Mouse (Mus musculus): ENCODE results near the gene Tppp2. TPM values are rescaled to one million over a fixed set of nuclear protein-coding genes. Genes with fewer than 3 reads are reported as not detected.

Tppp2 gene
- not detected for polyA plus RNA-seq (2017; shearing (Covaris generic))

DNA sequence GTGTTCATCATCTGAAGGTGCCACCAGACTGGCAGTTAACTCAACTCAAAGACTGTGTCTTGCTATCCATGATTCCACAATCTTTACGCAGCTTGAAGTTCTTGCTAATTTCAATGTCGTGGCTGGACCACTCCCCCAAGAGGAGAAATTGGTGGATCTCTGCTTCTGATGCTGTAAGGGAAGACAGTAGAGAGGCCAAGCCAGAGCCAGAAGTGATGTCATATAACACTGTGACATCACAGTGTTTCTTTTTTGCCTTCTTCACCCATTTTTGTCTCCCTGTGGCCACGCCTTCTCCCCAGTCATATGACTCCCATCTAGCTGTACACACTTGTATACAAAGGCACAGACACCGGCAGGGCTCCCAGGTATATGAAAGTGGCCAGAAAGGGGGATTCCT, at the start of gene Tppp2:
Gene Tppp2, plus strand, starts transcription at position 301 of the 400 bp plus-strand sequence.

DNA sequence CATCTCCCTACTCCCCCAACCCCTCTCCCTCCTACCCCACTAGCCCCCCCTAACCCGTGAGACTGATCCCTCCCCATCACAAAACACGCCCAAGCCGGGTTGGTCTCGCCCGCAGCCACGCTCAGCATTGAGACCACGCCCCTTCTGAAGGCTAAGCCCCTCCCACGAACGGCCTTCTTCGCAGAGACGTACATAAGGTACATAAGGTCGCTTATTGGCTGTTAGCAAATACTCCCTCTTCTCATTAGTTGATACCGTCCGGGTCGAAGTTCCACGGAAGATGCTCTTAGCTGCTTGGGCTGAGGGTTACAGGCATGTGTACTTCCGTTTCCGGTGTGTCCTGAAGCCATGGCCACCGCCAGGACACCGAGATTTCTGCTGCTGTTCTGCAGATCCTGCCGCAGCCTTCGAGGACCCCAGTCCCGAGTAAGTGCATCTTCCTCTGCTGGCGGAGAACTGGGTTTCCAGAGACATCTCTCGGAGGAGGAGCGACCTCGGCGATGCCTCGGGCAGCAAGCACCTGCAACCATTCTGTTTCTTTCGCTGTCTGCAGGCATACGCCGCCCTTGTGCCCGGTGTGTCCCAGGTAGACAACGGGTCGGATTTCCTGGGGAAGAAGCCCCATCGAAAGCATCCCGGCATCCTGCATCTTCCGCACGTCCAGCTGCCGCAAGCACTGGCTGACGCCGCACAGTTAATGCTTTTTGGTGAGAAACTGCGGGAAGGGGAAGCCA, 33.5 kb upstream of the Tppp2 start, which contains the start of gene Mettl17:
Gene Mettl17, plus strand, starts transcription at position 245 of the 734 bp plus-strand sequence.

DNA sequence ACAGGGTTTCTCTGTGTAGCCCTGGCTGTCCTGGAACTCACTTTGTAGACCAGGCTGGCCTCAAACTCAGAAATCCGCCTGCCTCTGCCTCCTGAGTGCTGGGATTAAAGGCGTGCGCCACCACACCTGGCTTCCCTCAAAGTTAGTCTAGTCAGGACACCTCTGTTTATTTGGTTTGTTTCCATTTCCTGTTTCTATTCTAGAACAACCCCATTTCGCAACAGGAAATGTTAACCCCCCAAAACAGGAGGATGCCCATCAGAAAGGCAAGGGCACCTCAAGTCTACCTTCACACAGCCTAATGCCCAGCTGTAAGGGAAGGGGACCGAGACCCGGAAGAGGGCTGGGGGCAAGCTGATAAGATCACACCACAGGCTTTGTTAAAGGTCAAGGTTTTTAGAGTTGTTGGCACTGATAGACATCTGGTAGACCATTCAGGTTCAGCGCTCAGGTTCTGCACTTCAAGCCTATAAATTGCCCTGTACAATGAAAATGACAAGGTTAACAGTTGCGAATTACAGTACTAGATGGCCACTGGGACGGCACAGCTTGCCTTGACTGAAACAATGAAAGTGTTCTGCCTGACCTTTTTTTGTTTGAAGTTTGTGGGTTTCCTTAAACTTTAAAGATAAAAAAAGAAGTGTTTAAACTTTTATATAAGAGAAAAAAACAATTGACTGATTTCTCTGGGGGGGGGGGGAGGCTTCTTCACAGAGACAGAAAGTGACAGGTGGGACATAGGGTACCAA, 25.9 kb upstream of the Tppp2 start, which contains the start of gene Slc39a2:
Gene Slc39a2, plus strand, starts transcription at position 699 of the 749 bp plus-strand sequence.

DNA sequence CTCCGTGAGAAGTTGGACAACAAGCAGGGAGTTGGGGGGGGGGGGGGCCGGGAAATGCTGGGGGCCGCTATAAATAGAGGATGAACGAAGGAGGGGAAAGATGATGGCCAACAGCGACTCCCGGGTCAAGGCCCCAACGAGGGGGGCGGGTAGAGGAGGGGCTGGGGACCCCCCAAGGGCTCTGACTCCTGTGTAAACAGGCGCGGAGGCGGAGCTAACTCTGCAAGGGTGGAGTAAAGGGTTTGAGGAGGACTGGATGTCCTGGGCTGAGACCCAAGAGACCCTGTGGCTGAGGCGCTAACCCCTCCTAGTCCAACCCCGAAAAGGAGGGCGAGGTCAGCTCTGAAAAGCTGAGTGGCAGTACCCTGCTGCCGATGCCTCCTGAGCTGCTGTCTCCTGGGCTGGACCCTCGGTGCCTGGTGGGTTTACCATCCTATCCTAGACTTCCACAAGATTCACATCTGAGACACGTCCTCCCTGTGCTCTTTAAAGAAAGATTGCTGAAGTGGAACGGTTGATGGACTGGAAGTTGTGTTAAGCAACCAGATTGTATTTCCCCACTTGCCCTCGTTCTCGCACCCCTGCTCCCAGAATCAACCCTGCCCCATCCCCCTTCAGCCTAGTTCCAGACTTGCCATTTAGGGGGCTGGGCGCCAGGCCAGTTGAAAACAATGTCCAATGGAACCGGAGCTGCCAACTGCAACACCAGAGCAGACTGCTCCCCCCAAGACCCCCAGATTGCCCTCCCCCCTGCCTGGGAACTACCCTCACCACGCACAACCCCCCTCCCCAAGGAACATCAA, 4.1 kb upstream of the Tppp2 start, which contains the start of gene Ndrg2:
Gene Ndrg2, minus strand, starts transcription at position 199 of the 803 bp plus-strand sequence.

DNA sequence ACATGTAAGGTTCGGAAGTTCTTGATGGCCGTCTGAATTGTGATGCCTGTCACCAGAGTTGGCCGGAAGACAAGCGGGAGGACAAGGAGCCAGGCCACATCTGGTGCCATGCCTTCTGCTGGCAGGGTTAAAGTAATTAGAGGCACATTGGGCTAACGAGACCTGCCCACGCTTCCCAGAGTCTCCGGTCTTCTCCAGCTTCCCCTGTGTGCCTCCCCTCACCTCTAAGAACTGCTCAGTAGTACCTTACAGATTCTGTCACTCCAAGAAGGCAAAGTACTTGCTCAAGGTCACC, 4.3 kb downstream of the Tppp2 start, which contains the start of gene Rnase13:
Gene Rnase13, minus strand, starts transcription at position 203 of the 295 bp plus-strand sequence.

Other genes with a start within 250 kb of the Tppp2 start
- gene Gm17079, start 223.0 kb upstream of the Tppp2 start, polyA plus RNA-seq (2017; shearing (Covaris generic)): not detected
- gene Gm5800, start 201.2 kb upstream of the Tppp2 start, polyA plus RNA-seq (2017; shearing (Covaris generic)): not detected
- gene Ang4, start 144.8 kb upstream of the Tppp2 start, polyA plus RNA-seq (2017; shearing (Covaris generic)): not detected
- not detected for gene AY358078, start 118.4 kb upstream of the Tppp2 start, polyA plus RNA-seq (2017; shearing (Covaris generic))
- gene Ear6, start 64.7 kb upstream of the Tppp2 start, polyA plus RNA-seq (2017; shearing (Covaris generic)): not detected
- 110 TPM for gene Mettl17, start 33.6 kb upstream of the Tppp2 start, polyA plus RNA-seq (2017; shearing (Covaris generic))
- gene Slc39a2, start 25.5 kb upstream of the Tppp2 start, polyA plus RNA-seq (2017; shearing (Covaris generic)): 0.46 TPM
- 47.0 TPM for gene Ndrg2, start 4.3 kb upstream of the Tppp2 start, polyA plus RNA-seq (2017; shearing (Covaris generic))
- gene Rnase13, start 4.3 kb downstream of the Tppp2 start, polyA plus RNA-seq (2017; shearing (Covaris generic)): not detected
- 1.3 TPM for gene Arhgef40, start 66.3 kb downstream of the Tppp2 start, polyA plus RNA-seq (2017; shearing (Covaris generic))
- gene Tmem253, start 97.2 kb downstream of the Tppp2 start, polyA plus RNA-seq (2017; shearing (Covaris generic)): not detected
- 11.7 TPM for gene Zfp219, start 102.3 kb downstream of the Tppp2 start, polyA plus RNA-seq (2017; shearing (Covaris generic))
- gene Olfr221, start 124.0 kb downstream of the Tppp2 start, polyA plus RNA-seq (2017; shearing (Covaris generic)): 0.18 TPM
- 513 TPM for gene Hnrnpc, start 185.6 kb downstream of the Tppp2 start, polyA plus RNA-seq (2017; shearing (Covaris generic))
- gene Rpgrip1, start 192.3 kb downstream of the Tppp2 start, polyA plus RNA-seq (2017; shearing (Covaris generic)): 4.7 TPM

Data from inflammation-experienced regulatory T-cells, adult 16 weeks (primary cell).